ENCODE assay signal across 11 mouse cellular contexts in genomic region chr9:58441351-58442104, GRCm38 (mm10). TPM values are rescaled to one million over a fixed set of nuclear protein-coding genes. Genes with fewer than 3 reads are reported as not detected.
DNase-seq lines count a peak whose midpoint lies in the region; ATAC-seq and TF ChIP-seq lines count a peak whose summit lies in the region.
"Had no signal": no experiment of that assay in that cellular context is flagged by ENCODE, and none has a peak within 500 bp of the region (broad histone marks: within the 10 kb centered on the region; RNA-seq: fewer than 3 reads in every experiment).

No protein-coding gene starts in this region.

- no peak for TF ChIP-seq CTCF in hindbrain, postnatal 0 days (IDR thresholded peaks at IDR 0.05; ENCODE audit: low read depth)
- no peak for TF ChIP-seq CTCF in stomach, postnatal 0 days (IDR thresholded peaks at IDR 0.05; ENCODE audit: low read depth)

- H3K4me3 ChIP-seq in hindbrain, postnatal 0 days (ENCODE audit: low read length) = no peak overlapping the region
- H3K4me3 ChIP-seq in hindbrain, embryonic 11.5 days (ENCODE audit: low read depth, low read length) = no peak overlapping the region
- H3K4me3 ChIP-seq in stomach, embryonic 16.5 days (replicated peaks; ENCODE audit: low read length) = no peak overlapping the region
- H3K4me3 ChIP-seq in stomach, postnatal 0 days (ENCODE audit: low read depth, low read length) = no peak overlapping the region

- DNase-seq in hindbrain, postnatal 0 days (ENCODE audit: low spot score) = no peak
- DNase-seq in hindbrain, embryonic 11.5 days (ENCODE audit: low spot score) = no peak
- DNase-seq in stomach, postnatal 0 days (ENCODE audit: low spot score) = no peak
- peak; percentile 71 for DNase-seq in cerebellum, adult 9-11 months
- DNase-seq in thymus, postnatal 25 days = no peak
- DNase-seq in heart, postnatal 4 days = no peak
- DNase-seq: gastrocnemius, postnatal 36 days; kidney, adult 11 months; layer of hippocampus, postnatal 36 days had no signal

- no peak overlapping the region for H3K4me2 ChIP-seq in hindbrain, postnatal 0 days (ENCODE audit: low read depth, low read length)
- H3K4me2 ChIP-seq in hindbrain, embryonic 11.5 days (replicated peaks; ENCODE audit: low read depth, low read length) = no peak overlapping the region
- no peak overlapping the region for H3K4me2 ChIP-seq in stomach, embryonic 16.5 days (ENCODE audit: low read depth, low read length)
- H3K4me2 ChIP-seq in stomach, postnatal 0 days (replicated peaks; ENCODE audit: low read depth) = no peak overlapping the region
- H3K4me2 ChIP-seq: lung, embryonic 14.5 days had no signal

- 54% methylated on average over 6 of the region's 6 CpGs for WGBS in hindbrain, postnatal 0 days
- WGBS in hindbrain, embryonic 11.5 days = 85% methylated on average over 6 of the region's 6 CpGs
- 47% methylated on average over 6 of the region's 6 CpGs for WGBS in stomach, embryonic 16.5 days
- WGBS in stomach, postnatal 0 days = 48% methylated on average over 6 of the region's 6 CpGs

- no peak overlapping the region for H3K9ac ChIP-seq in hindbrain, postnatal 0 days (replicated peaks; ENCODE audit: low read length)
- no peak overlapping the region for H3K9ac ChIP-seq in hindbrain, embryonic 11.5 days (ENCODE audit: low read depth, low read length)
- H3K9ac ChIP-seq in stomach, embryonic 16.5 days (ENCODE audit: low read length) = no peak overlapping the region
- H3K9ac ChIP-seq in stomach, postnatal 0 days (ENCODE audit: low read length) = no peak overlapping the region
- H3K9ac ChIP-seq: lung, embryonic 14.5 days had no signal

- H3K36me3 ChIP-seq in hindbrain, postnatal 0 days (ENCODE audit: insufficient read depth, low read length) = no peaks in the 10 kb centered on the region
- H3K36me3 ChIP-seq in hindbrain, embryonic 11.5 days (ENCODE audit: control insufficient read depth, insufficient read depth, low read length) = no peaks in the 10 kb centered on the region
- no peaks in the 10 kb centered on the region for H3K36me3 ChIP-seq in stomach, embryonic 16.5 days (ENCODE audit: control insufficient read depth, insufficient read depth, low read length)
- no peaks in the 10 kb centered on the region for H3K36me3 ChIP-seq in stomach, postnatal 0 days (ENCODE audit: control insufficient read depth, insufficient read depth, low read length)

- ATAC-seq in hindbrain, postnatal 0 days = no peak
- no peak for ATAC-seq in hindbrain, embryonic 11.5 days (ENCODE audit: low FRiP score)
- ATAC-seq in stomach, embryonic 16.5 days (ENCODE audit: insufficient read depth, low FRiP score) = no peak
- no peak for ATAC-seq in stomach, postnatal 0 days (ENCODE audit: low FRiP score, low TSS enrichment)

- H3K27ac ChIP-seq in hindbrain, postnatal 0 days = peak overlapping the region; percentile 45
- no peak overlapping the region for H3K27ac ChIP-seq in hindbrain, embryonic 11.5 days (ENCODE audit: low read depth, low read length)
- H3K27ac ChIP-seq in stomach, embryonic 16.5 days (ENCODE audit: low read length) = peak overlapping the region; percentile 3; the same call in 1 of the 2 replicates
- H3K27ac ChIP-seq in stomach, postnatal 0 days (replicated peaks) = no peak overlapping the region

- H3K9me3 ChIP-seq in hindbrain, postnatal 0 days (ENCODE audit: low read length) = no peaks in the 10 kb centered on the region
- H3K9me3 ChIP-seq in hindbrain, embryonic 11.5 days (ENCODE audit: control insufficient read depth, low read length) = no peaks in the 10 kb centered on the region
- H3K9me3 ChIP-seq in stomach, embryonic 16.5 days (replicated peaks; ENCODE audit: control insufficient read depth, low read length) = no peaks in the 10 kb centered on the region
- H3K9me3 ChIP-seq in stomach, postnatal 0 days (ENCODE audit: control insufficient read depth, low read length) = no peaks in the 10 kb centered on the region

- H3K4me1 ChIP-seq in hindbrain, postnatal 0 days (ENCODE audit: insufficient read depth, low read length) = peaks cover 39% of the 10 kb centered on the region
- no peaks in the 10 kb centered on the region for H3K4me1 ChIP-seq in hindbrain, embryonic 11.5 days (replicated peaks; ENCODE audit: control insufficient read depth, insufficient read depth, low read length)
- H3K4me1 ChIP-seq in stomach, embryonic 16.5 days (ENCODE audit: control insufficient read depth, insufficient read depth, low read length) = peaks cover 7% of the 10 kb centered on the region; the same call in 1 of the 2 replicates
- H3K4me1 ChIP-seq in stomach, postnatal 0 days (replicated peaks; ENCODE audit: control insufficient read depth, insufficient read depth) = peaks cover 7% of the 10 kb centered on the region; the same call in 1 of the 2 replicates

- no peak for TF ChIP-seq EP300 in stomach, postnatal 0 days (optimal IDR thresholded peaks at IDR 0.05)

- no peaks in the 10 kb centered on the region for H3K27me3 ChIP-seq in hindbrain, postnatal 0 days (ENCODE audit: insufficient read depth, low read length)
- H3K27me3 ChIP-seq in hindbrain, embryonic 11.5 days (ENCODE audit: control insufficient read depth, insufficient read depth, low read length) = no peaks in the 10 kb centered on the region
- no peaks in the 10 kb centered on the region for H3K27me3 ChIP-seq in stomach, embryonic 16.5 days (ENCODE audit: control insufficient read depth, insufficient read depth, low read length)
- H3K27me3 ChIP-seq in stomach, postnatal 0 days (ENCODE audit: control insufficient read depth, insufficient read depth, low read length) = no peaks in the 10 kb centered on the region

RNA-seq across cellular contexts. Expression of gene Insyn1, which starts 46.9 kb away (rescaled TPM):
- 106 and 127 TPM in 2 replicates for total RNA-seq in hindbrain, postnatal 0 days (2014; rRNA removed)
- polyA plus RNA-seq in hindbrain, postnatal 0 days (2015; fragmentation: Nextera tagmentation; extraction: Ambion mirVana) = 7.4 and 8.7 TPM in 2 replicates
- 2.3 and 2.6 TPM in 2 replicates for polyA plus RNA-seq in hindbrain, embryonic 11.5 days (2014; fragmentation: Nextera tagmentation; extraction: Ambion mirVana)
- 0.32 and 0.77 TPM in 2 replicates for polyA plus RNA-seq in stomach, embryonic 16.5 days (2015; fragmentation: Nextera tagmentation; extraction: Ambion mirVana)
- 0.58 and 0.94 TPM in 2 replicates for polyA plus RNA-seq in stomach, postnatal 0 days (2015; fragmentation: Nextera tagmentation; extraction: Ambion mirVana)
- total RNA-seq in heart, postnatal 4 days (2021) = 10 to 100 TPM; 10.9 to 12.6 TPM

Comparison
In these comparisons a context has a peak if more than half of its experiments do, and no peak if none do; other contexts are left out.
1. H3K27ac ChIP-seq: peak in hindbrain, postnatal 0 days (single experiment) and stomach, embryonic 16.5 days (single experiment); none in hindbrain, embryonic 11.5 days (single experiment) and stomach, postnatal 0 days (single experiment).